Mouse (Mus musculus): ENCODE measurements around the gene Spats1. TPM values are rescaled to one million over a fixed set of nuclear protein-coding genes. Genes with fewer than 3 reads are reported as not detected.

Gene Spats1
- polyA plus RNA-seq (2014; fragmentation: Illumina TruSeq; extraction: RNeasy Lipid Tissue Mini Kit (QIAGEN cat#74804); ENCODE audit: low replicate concordance) = not detected

DNA sequence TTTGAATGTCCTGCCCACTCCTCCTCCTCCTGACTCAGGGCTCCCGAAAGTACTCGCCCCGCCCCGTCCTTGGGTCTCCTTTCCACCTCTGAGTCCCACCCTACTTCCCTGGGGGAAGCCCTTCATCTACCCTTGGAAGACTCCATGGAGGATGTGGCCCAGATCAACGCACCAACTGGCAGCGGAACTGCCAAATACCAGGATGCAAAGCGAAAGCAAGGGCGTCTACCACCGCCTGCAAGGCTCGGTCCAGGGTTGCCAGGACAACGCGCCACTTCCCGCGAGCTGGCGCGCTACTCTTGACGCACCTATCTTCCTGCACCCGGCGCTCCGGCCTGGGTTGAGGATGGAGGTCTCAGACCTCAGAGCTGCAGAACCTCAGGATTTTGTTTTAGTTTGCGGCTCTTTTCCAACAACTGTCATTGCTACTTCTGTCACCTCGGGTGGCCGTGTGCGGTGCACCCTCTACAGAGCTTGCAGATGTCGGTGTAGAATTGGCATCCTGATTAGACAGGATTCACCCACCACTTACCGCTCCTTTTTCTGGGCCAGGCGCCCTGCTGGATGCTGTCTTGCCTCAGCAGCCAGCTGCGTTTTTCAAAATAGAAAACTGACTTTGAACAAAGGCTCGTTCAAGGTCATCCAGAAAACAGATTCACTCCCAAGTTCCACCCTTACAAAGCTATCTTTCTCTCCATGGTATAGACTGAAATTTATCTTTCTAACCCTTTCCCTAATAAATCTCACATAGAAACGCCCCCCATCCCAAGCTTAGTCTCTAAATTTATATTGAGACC lies at the start of gene Spats1:
Gene Spats1, minus strand, starts transcription at position 747 of the 797 bp plus-strand sequence.

GRCm38 (mm10) chr17:45523263-45523662 lies 48.0 kb upstream of the Spats1 start, which contains the start of gene Tcte1:
Gene Tcte1 (plus strand): TSS chr17:45523434.

GRCm38 (mm10) chr17:45506700-45507189 lies 31.5 kb upstream of the Spats1 start, which contains the start of gene Aars2:
Gene Aars2 (plus strand): TSS chr17:45506841.

GRCm38 (mm10) chr17:45433419-45434261 lies 41.6 kb downstream of the Spats1 start, which contains the start of gene Cdc5l:
Gene Cdc5l (minus strand): TSS chr17:45433737.

Other genes with a start within 250 kb of the Spats1 start
- gene Cdc5l, start 41.7 kb downstream of the Spats1 start, polyA plus RNA-seq (2014; fragmentation: Illumina TruSeq; extraction: RNeasy Lipid Tissue Mini Kit (QIAGEN cat#74804); ENCODE audit: low replicate concordance) = 54.4 TPM
- not detected for gene Aars2, start 31.4 kb upstream of the Spats1 start, polyA plus RNA-seq (2014; fragmentation: Illumina TruSeq; extraction: RNeasy Lipid Tissue Mini Kit (QIAGEN cat#74804); ENCODE audit: low replicate concordance)
- not detected for gene Tcte1, start 48.0 kb upstream of the Spats1 start, polyA plus RNA-seq (2014; fragmentation: Illumina TruSeq; extraction: RNeasy Lipid Tissue Mini Kit (QIAGEN cat#74804); ENCODE audit: low replicate concordance)
- gene Tmem151b, start 74.3 kb upstream of the Spats1 start, polyA plus RNA-seq (2014; fragmentation: Illumina TruSeq; extraction: RNeasy Lipid Tissue Mini Kit (QIAGEN cat#74804); ENCODE audit: low replicate concordance) = not detected
- 1.1 TPM for gene Nfkbie, start 80.3 kb upstream of the Spats1 start, polyA plus RNA-seq (2014; fragmentation: Illumina TruSeq; extraction: RNeasy Lipid Tissue Mini Kit (QIAGEN cat#74804); ENCODE audit: low replicate concordance)
- 1.3 TPM for gene Slc35b2, start 88.5 kb upstream of the Spats1 start, polyA plus RNA-seq (2014; fragmentation: Illumina TruSeq; extraction: RNeasy Lipid Tissue Mini Kit (QIAGEN cat#74804); ENCODE audit: low replicate concordance)
- 585 TPM for gene Hsp90ab1, start 97.9 kb upstream of the Spats1 start, polyA plus RNA-seq (2014; fragmentation: Illumina TruSeq; extraction: RNeasy Lipid Tissue Mini Kit (QIAGEN cat#74804); ENCODE audit: low replicate concordance)
- 0.82 TPM for gene Slc29a1, start 124.2 kb upstream of the Spats1 start, polyA plus RNA-seq (2014; fragmentation: Illumina TruSeq; extraction: RNeasy Lipid Tissue Mini Kit (QIAGEN cat#74804); ENCODE audit: low replicate concordance)
- not detected for gene Mymx, start 126.7 kb upstream of the Spats1 start, polyA plus RNA-seq (2014; fragmentation: Illumina TruSeq; extraction: RNeasy Lipid Tissue Mini Kit (QIAGEN cat#74804); ENCODE audit: low replicate concordance)
- gene Capn11, start 183.9 kb upstream of the Spats1 start, polyA plus RNA-seq (2014; fragmentation: Illumina TruSeq; extraction: RNeasy Lipid Tissue Mini Kit (QIAGEN cat#74804); ENCODE audit: low replicate concordance) = 0.63 TPM
- not detected for gene Mrpl14, start 210.9 kb upstream of the Spats1 start, polyA plus RNA-seq (2014; fragmentation: Illumina TruSeq; extraction: RNeasy Lipid Tissue Mini Kit (QIAGEN cat#74804); ENCODE audit: low replicate concordance)
- 2.9 TPM for gene Tmem63b, start 211.5 kb upstream of the Spats1 start, polyA plus RNA-seq (2014; fragmentation: Illumina TruSeq; extraction: RNeasy Lipid Tissue Mini Kit (QIAGEN cat#74804); ENCODE audit: low replicate concordance)